8 mouse cellular contexts compared by ENCODE assay signal in the genomic region with DNA sequence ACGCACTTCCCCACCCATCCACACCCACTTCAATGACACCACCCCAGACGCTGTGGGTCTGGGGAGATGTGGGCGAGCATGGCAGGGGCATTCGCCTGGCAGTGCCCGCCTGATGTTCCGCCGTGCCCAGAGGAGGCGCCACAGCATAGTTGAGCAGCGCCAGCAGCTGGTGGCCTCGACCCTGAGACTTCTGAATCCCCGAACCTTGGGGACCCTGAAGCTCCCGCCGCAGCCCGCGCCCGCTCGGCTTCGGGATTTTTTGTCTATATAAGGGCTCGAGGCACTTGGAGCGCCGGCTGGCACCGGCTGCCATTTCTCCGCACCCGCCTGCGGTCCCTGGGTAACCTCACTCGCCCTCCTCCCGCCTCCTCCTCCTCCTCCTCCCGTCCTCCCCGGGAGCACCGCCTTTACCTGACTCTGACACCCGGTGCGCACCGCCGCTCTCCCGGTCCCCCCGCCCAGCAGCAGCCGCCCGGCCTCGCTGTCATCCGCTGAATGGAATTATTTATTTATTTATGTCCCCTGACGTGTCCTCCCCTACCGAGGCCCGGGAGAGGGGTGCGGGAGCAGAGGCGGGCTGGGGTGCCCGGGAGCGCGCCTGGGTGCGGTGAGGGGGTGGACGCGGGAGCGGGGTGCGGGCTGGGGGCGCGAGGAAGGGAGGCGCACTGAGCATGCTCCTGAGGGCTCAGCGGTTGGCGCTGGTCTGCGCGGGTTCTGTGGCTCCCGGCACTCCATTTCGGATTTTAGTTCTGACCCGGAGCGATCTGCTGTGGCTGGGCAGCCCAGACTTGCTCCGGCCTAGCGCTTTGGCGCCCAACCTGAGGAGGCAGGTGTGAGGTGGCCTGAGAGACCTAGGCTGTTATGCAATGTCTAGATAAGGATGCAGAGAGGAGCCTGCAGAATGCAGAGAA. TPM values are rescaled to one million over a fixed set of nuclear protein-coding genes. Genes with fewer than 3 reads are reported as not detected.
A peak's percentile ranks its signal among the peaks of the same experiment; 100 is the strongest.
DNase-seq lines count a peak whose midpoint lies in the region; ATAC-seq and TF ChIP-seq lines count a peak whose summit lies in the region.

Slc16a7 (minus strand) TSS at position 590 of the 911 bp plus-strand sequence.

- DNase-seq in heart, adult 11 months: peak; percentile 97
- DNase-seq in heart, adult 8-10 months (ENCODE audit: low spot score): no peak
- peak; percentile 26 for DNase-seq in heart, postnatal 25 days (ENCODE audit: low spot score)
- DNase-seq in layer of hippocampus, adult 18-20 months (ENCODE audit: low spot score in 2 of 2): peak; percentile 85 to 90
- peak; percentile 66 for DNase-seq in liver, postnatal 0 days
- DNase-seq in telencephalon, adult 2 months (ENCODE audit: low read depth, low spot score): peak; percentile 81

- intact Hi-C loops in heart, postnatal 25 days (cut with DNase I): no loop called here

- ATAC-seq in forebrain, embryonic 12.5 days (ENCODE audit: low FRiP score): peak; percentile 95
- peak; percentile 79 for ATAC-seq in liver, postnatal 0 days
- peak; percentile 97 for ATAC-seq in neural tube, embryonic 14.5 days (ENCODE audit: low read depth)

- H3K9me3 ChIP-seq in forebrain, embryonic 12.5 days: no peaks in the 10 kb centered on the region
- no peaks in the 10 kb centered on the region for H3K9me3 ChIP-seq in liver, postnatal 0 days (ENCODE audit: low read length)
- H3K9me3 ChIP-seq in neural tube, embryonic 14.5 days (ENCODE audit: control insufficient read depth, low read length): no peaks in the 10 kb centered on the region

- H3K9ac ChIP-seq in forebrain, embryonic 12.5 days: peak within 1 kb of the TSS; percentile 70
- peak within 1 kb of the TSS; percentile 71 for H3K9ac ChIP-seq in liver, postnatal 0 days (replicated peaks)
- peak within 1 kb of the TSS; percentile 84 for H3K9ac ChIP-seq in neural tube, embryonic 14.5 days (replicated peaks; ENCODE audit: low read depth, low read length)

- under 1% methylated on average over 63 of the region's 67 CpGs for WGBS in forebrain, embryonic 12.5 days
- under 1% methylated on average over 60 of the region's 67 CpGs for WGBS in liver, postnatal 0 days (ENCODE audit: insufficient replicate concordance)
- WGBS in neural tube, embryonic 14.5 days: under 1% methylated on average over 66 of the region's 67 CpGs

- H3K4me2 ChIP-seq in forebrain, embryonic 12.5 days: peak within 1 kb of the TSS; percentile 74
- peak within 1 kb of the TSS; percentile 94 for H3K4me2 ChIP-seq in liver, postnatal 0 days (ENCODE audit: low read depth, low read length)
- H3K4me2 ChIP-seq in neural tube, embryonic 14.5 days (ENCODE audit: low read depth, low read length): peak within 1 kb of the TSS; percentile 60

- TF ChIP-seq EP300 in liver, postnatal 0 days (IDR thresholded peaks at IDR 0.05; ENCODE audit: low read depth): no peak

- no peak within 1 kb of the TSS for H3K27ac ChIP-seq in forebrain, embryonic 12.5 days
- H3K27ac ChIP-seq in liver, postnatal 0 days (ENCODE audit: low read depth): peak within 1 kb of the TSS; percentile 76
- peak within 1 kb of the TSS; percentile 13; the same call in 1 of the 2 replicates for H3K27ac ChIP-seq in neural tube, embryonic 14.5 days (ENCODE audit: low read depth, low read length)

- no peaks in the 10 kb centered on the region for H3K36me3 ChIP-seq in forebrain, embryonic 12.5 days (replicated peaks)
- H3K36me3 ChIP-seq in liver, postnatal 0 days (replicated peaks; ENCODE audit: insufficient read depth, low read length): no peaks in the 10 kb centered on the region
- H3K36me3 ChIP-seq in neural tube, embryonic 14.5 days (ENCODE audit: control insufficient read depth, insufficient read depth, low read length): no peaks in the 10 kb centered on the region

- peak within 1 kb of the TSS; percentile 73 for H3K4me3 ChIP-seq in forebrain, embryonic 12.5 days (replicated peaks)
- H3K4me3 ChIP-seq in liver, postnatal 0 days (ENCODE audit: low read depth, low read length): peak within 1 kb of the TSS; percentile 72
- H3K4me3 ChIP-seq in neural tube, embryonic 14.5 days (ENCODE audit: low read depth, low read length): peak within 1 kb of the TSS; percentile 64

- TF ChIP-seq CTCF in liver, postnatal 0 days (IDR thresholded peaks at IDR 0.05; ENCODE audit: low read depth): peak; percentile 41

- H3K4me1 ChIP-seq in forebrain, embryonic 12.5 days: peaks cover 11% of the 10 kb centered on the region
- peaks cover 7% of the 10 kb centered on the region; the same call in 1 of the 2 replicates for H3K4me1 ChIP-seq in liver, postnatal 0 days (ENCODE audit: insufficient read depth)
- H3K4me1 ChIP-seq in neural tube, embryonic 14.5 days (ENCODE audit: control insufficient read depth, insufficient read depth, low read length): 0 out of 2 replicates have a peak, but pooled peaks cover 3% of the 10 kb centered on the region

- 0 out of 2 replicates have a peak, but pooled peaks cover 3% of the 10 kb centered on the region for H3K27me3 ChIP-seq in forebrain, embryonic 12.5 days
- no peaks in the 10 kb centered on the region for H3K27me3 ChIP-seq in liver, postnatal 0 days (ENCODE audit: insufficient read depth, low read length)
- H3K27me3 ChIP-seq in neural tube, embryonic 14.5 days (ENCODE audit: control insufficient read depth, insufficient read depth, low read length): no peaks in the 10 kb centered on the region

RNA-seq across cellular contexts. Expression of gene Slc16a7, which starts in this region (rescaled TPM):
- 10 to 100 TPM in 2 of 4 experiments, 1 to 10 TPM in 2; 6.7 to 20.2 (median 13.1) TPM for total RNA-seq in heart, adult 8-10 months (2022)
- polyA plus RNA-seq in forebrain, embryonic 12.5 days (2016; fragmentation: Nextera tagmentation; extraction: Ambion mirVana): 2.2 and 3.4 TPM in 2 replicates
- total RNA-seq in heart, postnatal 25 days (2021): 10 to 100 TPM; 13.1 to 13.3 TPM
- total RNA-seq in layer of hippocampus, adult 18-20 months (2021): 10 to 100 TPM; 34.8 to 38.2 TPM
- polyA plus RNA-seq in liver, postnatal 0 days (2015; fragmentation: Nextera tagmentation; extraction: Ambion mirVana): 40.6 and 41.0 TPM in 2 replicates
- polyA plus RNA-seq in neural tube, embryonic 14.5 days (2014; fragmentation: Nextera tagmentation; extraction: Ambion mirVana): 9.5 and 11.4 TPM in 2 replicates
